Mouse (Mus musculus): ENCODE results near the gene Gm28539. TPM values are rescaled to one million over a fixed set of nuclear protein-coding genes. Genes with fewer than 3 reads are reported as not detected.

The Gm28539 gene
- total and polyA plus RNA-seq, 2 experiments: 2.1 TPM; not detected in 1

DNA sequence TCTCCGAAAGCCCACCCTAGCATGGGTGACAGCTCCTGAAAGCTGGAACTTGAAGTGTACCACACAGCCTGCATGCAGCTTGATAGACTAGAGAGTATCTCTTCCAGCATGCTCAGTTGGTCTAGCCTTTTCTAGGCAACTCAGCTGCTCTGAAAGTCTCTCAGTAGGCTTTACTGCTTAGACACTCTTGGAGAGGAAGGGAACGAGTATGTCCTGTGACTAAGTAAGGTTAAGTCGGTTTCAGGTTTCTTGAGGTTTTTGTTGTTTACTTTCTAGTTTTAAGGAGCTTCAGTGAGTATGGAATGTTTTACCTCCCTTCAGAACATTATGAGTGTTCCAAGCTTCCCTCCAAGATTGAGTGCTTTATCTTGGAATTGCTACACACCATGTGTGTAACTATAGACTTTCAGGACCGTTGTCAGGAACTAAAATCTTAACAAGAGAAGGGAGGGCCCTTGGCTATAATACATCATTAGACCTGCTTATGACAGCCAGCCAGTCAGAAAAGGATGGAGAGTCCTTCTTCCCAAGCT is 57.5 kb downstream of the Gm28539 start:
- Histone ChIP-seq H3K4me3 (ENCODE audit: insufficient read depth, low read depth, low read length) (no peak overlapping the region), H3K9ac (ENCODE audit: low read depth, low read length) (no peak overlapping the region), H3K27ac (replicated peaks; ENCODE audit: insufficient read depth, low read depth, low read length) (no peak overlapping the region), H3K79me2 (ENCODE audit: control insufficient read depth, insufficient read depth, low read length) (peaks cover 9% of the 10 kb centered on the region; the same call in 1 of the 2 replicates), H3K36me3 (ENCODE audit: control insufficient read depth, insufficient read depth, low read length) (peaks cover 21% of the 10 kb centered on the region), H3K4me1 (ENCODE audit: control insufficient read depth, insufficient read depth, low read length) (no peaks in the 10 kb centered on the region; the same call in 1 of the 2 replicates), H3K27me3 (ENCODE audit: control insufficient read depth, insufficient read depth, low read length) (no peaks in the 10 kb centered on the region)
- no peak for TF ChIP-seq CTCF (IDR thresholded peaks at IDR 0.05; ENCODE audit: low read depth, low read length)
- no peak for TF ChIP-seq POLR2A (IDR thresholded peaks at IDR 0.05; ENCODE audit: extremely low read depth, insufficient read depth, low read length)
- no peak for DNase-seq (ENCODE audit: extremely low read depth, low read depth, low spot score)
- WGBS: 90% methylated on average over 4 of the region's 4 CpGs

DNA sequence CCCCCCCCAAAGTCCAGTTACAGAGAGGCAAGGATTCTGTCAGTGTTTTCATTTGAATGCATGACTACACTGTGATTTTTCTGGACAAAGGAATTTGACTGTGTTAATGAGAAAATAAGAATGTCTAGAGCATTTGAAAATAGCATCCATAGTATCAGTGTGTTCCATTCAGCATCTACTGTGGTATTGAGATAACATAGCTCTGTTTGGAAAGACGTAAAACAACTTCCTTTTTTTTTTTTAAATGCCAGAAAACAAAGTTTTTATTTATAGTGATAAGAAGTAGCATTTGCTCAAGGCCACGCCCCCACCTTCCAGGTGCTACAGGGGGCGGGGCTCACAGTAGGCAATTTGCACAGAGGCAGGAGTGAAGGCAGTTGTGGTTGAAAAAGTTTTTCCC is 58.9 kb downstream of the Gm28539 start:
- TF ChIP-seq POLR2A (IDR thresholded peaks at IDR 0.05; ENCODE audit: extremely low read depth, insufficient read depth, low read length): no peak
- no peak for TF ChIP-seq CTCF (IDR thresholded peaks at IDR 0.05; ENCODE audit: low read depth, low read length)
- peaks cover 27% of the 10 kb centered on the region for H3K36me3 ChIP-seq (ENCODE audit: control insufficient read depth, insufficient read depth, low read length)
- 91% methylated on average over 3 of the region's 3 CpGs for WGBS

DNA sequence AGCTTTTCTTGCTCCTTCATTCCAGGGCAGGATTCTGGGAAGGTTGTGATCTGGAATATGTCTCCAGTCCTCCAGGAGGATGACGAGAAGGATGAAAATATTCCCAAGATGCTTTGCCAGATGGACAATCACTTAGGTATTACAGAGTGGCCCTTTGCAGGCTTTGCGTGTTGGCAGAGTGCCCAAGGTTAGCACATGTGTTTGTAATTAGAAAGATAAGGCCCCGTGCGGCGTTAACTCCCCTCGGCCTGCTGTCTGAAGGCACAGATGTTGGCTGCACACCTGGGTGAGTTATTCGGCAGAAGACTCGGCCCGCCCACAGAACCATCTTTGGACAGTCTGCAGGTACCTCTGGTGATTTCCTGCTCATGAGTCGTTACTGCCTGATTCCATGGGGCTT is 60.0 kb downstream of the Gm28539 start:
- no peaks in the 10 kb centered on the region for H3K27me3 ChIP-seq (ENCODE audit: control insufficient read depth, insufficient read depth, low read length)
- peaks cover 33% of the 10 kb centered on the region for H3K36me3 ChIP-seq (ENCODE audit: control insufficient read depth, insufficient read depth, low read length)
- no peak for DNase-seq (ENCODE audit: extremely low read depth, low read depth, low spot score)
- no peaks in the 10 kb centered on the region for H3K4me1 ChIP-seq (ENCODE audit: control insufficient read depth, insufficient read depth, low read length)
- WGBS: 76% methylated on average over 10 of the region's 10 CpGs
- peaks cover under 1% of the 10 kb centered on the region; the same call in 1 of the 2 replicates for H3K79me2 ChIP-seq (ENCODE audit: control insufficient read depth, insufficient read depth, low read length)
- H3K9ac ChIP-seq (ENCODE audit: low read depth, low read length): no peak overlapping the region
- TF ChIP-seq CTCF (IDR thresholded peaks at IDR 0.05; ENCODE audit: low read depth, low read length) (no peak), POLR2A (IDR thresholded peaks at IDR 0.05; ENCODE audit: extremely low read depth, insufficient read depth, low read length) (no peak)
- H3K27ac ChIP-seq (replicated peaks; ENCODE audit: insufficient read depth, low read depth, low read length): no peak overlapping the region
- no peak overlapping the region for H3K4me3 ChIP-seq (ENCODE audit: insufficient read depth, low read depth, low read length)

More for the DNA sequence above, 58.9 kb downstream of the Gm28539 start:
- no peak for DNase-seq (ENCODE audit: extremely low read depth, low read depth, low spot score)
- H3K9ac ChIP-seq (ENCODE audit: low read depth, low read length): no peak overlapping the region
- no peak overlapping the region for H3K27ac ChIP-seq (replicated peaks; ENCODE audit: insufficient read depth, low read depth, low read length)
- no peaks in the 10 kb centered on the region for H3K4me1 ChIP-seq (ENCODE audit: control insufficient read depth, insufficient read depth, low read length)
- H3K79me2 ChIP-seq (ENCODE audit: control insufficient read depth, insufficient read depth, low read length): peaks cover 6% of the 10 kb centered on the region; the same call in 1 of the 2 replicates
- H3K27me3 ChIP-seq (ENCODE audit: control insufficient read depth, insufficient read depth, low read length): no peaks in the 10 kb centered on the region
- H3K4me3 ChIP-seq (ENCODE audit: insufficient read depth, low read depth, low read length): no peak overlapping the region

GRCm38 (mm10) chr16:18905648-18906047 is 69.3 kb downstream of the Gm28539 start:
- H3K9ac ChIP-seq (ENCODE audit: low read depth, low read length): no peak overlapping the region
- H3K27me3 ChIP-seq (ENCODE audit: control insufficient read depth, insufficient read depth, low read length): no peaks in the 10 kb centered on the region
- whole genome bisulfite sequencing: 97% methylated on average over 1 of the region's 1 CpGs
- H3K4me1 ChIP-seq (ENCODE audit: control insufficient read depth, insufficient read depth, low read length): no peaks in the 10 kb centered on the region
- no peak for DNase-seq (ENCODE audit: extremely low read depth, low read depth, low spot score)
- TF ChIP-seq POLR2A (IDR thresholded peaks at IDR 0.05; ENCODE audit: extremely low read depth, insufficient read depth, low read length) (no peak), CTCF (IDR thresholded peaks at IDR 0.05; ENCODE audit: low read depth, low read length) (no peak)
- no peak overlapping the region for H3K4me3 ChIP-seq (ENCODE audit: insufficient read depth, low read depth, low read length)
- peaks cover 20% of the 10 kb centered on the region for H3K36me3 ChIP-seq (ENCODE audit: control insufficient read depth, insufficient read depth, low read length)
- no peak overlapping the region for H3K27ac ChIP-seq (replicated peaks; ENCODE audit: insufficient read depth, low read depth, low read length)
- H3K79me2 ChIP-seq (ENCODE audit: control insufficient read depth, insufficient read depth, low read length): no peaks in the 10 kb centered on the region

- 97% methylated on average over 4 of the region's 4 CpGs for WGBS
- Histone ChIP-seq H3K27me3 (ENCODE audit: control insufficient read depth, insufficient read depth, low read length) (no peaks in the 10 kb centered on the region), H3K4me1 (ENCODE audit: control insufficient read depth, insufficient read depth, low read length) (no peaks in the 10 kb centered on the region), H3K9ac (ENCODE audit: low read depth, low read length) (no peak overlapping the region), H3K27ac (replicated peaks; ENCODE audit: insufficient read depth, low read depth, low read length) (no peak overlapping the region), H3K4me3 (ENCODE audit: insufficient read depth, low read depth, low read length) (no peak overlapping the region), H3K79me2 (ENCODE audit: control insufficient read depth, insufficient read depth, low read length) (no peaks in the 10 kb centered on the region), H3K36me3 (ENCODE audit: control insufficient read depth, insufficient read depth, low read length) (peaks cover 70% of the 10 kb centered on the region)
- TF ChIP-seq CTCF (IDR thresholded peaks at IDR 0.05; ENCODE audit: low read depth, low read length) (no peak), POLR2A (IDR thresholded peaks at IDR 0.05; ENCODE audit: extremely low read depth, insufficient read depth, low read length) (no peak)
- DNase-seq (ENCODE audit: extremely low read depth, low read depth, low spot score): no peak
These were observed 79.7 kb downstream of the Gm28539 start for GRCm38 (mm10) chr16:18916064-18916463.

- 35% methylated on average over 2 of the region's 2 CpGs for WGBS
- Histone ChIP-seq H3K4me3 (ENCODE audit: insufficient read depth, low read depth, low read length) (no peak overlapping the region), H3K27ac (replicated peaks; ENCODE audit: insufficient read depth, low read depth, low read length) (no peak overlapping the region), H3K36me3 (ENCODE audit: control insufficient read depth, insufficient read depth, low read length) (peaks cover 77% of the 10 kb centered on the region), H3K27me3 (ENCODE audit: control insufficient read depth, insufficient read depth, low read length) (no peaks in the 10 kb centered on the region), H3K9ac (ENCODE audit: low read depth, low read length) (no peak overlapping the region), H3K4me1 (ENCODE audit: control insufficient read depth, insufficient read depth, low read length) (peaks cover 2% of the 10 kb centered on the region; the same call in 1 of the 2 replicates), H3K79me2 (ENCODE audit: control insufficient read depth, insufficient read depth, low read length) (no peaks in the 10 kb centered on the region)
- DNase-seq (ENCODE audit: extremely low read depth, low read depth, low spot score): peak; percentile 61
- TF ChIP-seq CTCF (IDR thresholded peaks at IDR 0.05; ENCODE audit: low read depth, low read length) (no peak), POLR2A (IDR thresholded peaks at IDR 0.05; ENCODE audit: extremely low read depth, insufficient read depth, low read length) (no peak)
These were observed 85.4 kb downstream of the Gm28539 start for GRCm38 (mm10) chr16:18921771-18922170.

Data from liver, adult 2 months (tissue).